Mouse (Mus musculus): Measurements from ENCODE around the gene Adamts9. TPM values are rescaled to one million over a fixed set of nuclear protein-coding genes. Genes with fewer than 3 reads are reported as not detected.

The Adamts9 gene
- total and polyA plus RNA-seq, 3 experiments, result not detected

DNA sequence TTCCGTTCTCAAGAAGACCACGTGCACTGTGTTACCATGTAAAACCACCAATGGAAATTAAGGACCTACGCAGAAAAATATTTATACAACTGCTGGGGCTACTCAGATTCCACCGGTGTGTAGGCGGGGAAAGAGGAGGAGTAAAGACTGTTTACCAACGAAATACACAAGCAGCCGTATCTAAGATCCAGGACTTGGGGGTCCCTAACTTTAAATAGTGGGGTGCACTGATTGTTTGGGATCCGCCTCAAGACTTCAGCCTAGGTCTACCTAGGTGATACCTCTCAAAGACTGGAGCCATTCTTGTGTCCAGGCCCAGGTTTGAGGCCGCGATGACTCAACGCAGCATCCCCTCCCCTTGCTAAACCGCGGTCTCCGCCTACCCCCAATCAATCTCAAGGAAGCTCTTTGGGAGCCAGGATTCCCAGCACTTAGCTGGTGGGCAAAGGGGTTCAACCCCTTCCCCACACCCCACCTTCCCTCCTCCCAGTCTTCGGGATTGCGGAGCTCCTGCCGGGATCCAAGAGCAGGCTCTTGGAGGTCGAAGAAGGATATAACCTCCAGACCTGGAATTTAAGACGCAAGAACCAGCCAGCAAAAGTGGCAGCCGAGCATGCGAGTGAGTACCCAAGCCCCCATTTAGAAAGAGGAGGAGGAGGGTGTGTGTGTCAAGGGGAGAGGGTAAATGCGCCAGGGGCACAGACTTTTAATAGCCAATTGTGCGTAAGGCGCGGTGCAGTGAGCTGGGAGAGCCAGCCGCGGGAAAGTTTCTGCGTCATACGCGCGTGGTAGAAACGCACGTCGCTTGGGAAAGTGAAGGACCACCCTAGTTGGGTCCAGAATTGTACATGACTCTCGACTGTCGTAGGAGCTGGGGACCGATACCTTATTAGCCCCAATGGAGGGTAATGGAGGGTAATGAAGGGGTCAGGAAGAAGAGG, 2.8 kb downstream of the Adamts9 start:
- Histone ChIP-seq H3K27ac (ENCODE audit: insufficient read depth, low read depth) (no peak overlapping the region), H3K4me1 (ENCODE audit: control insufficient read depth in 1 of 2, insufficient read depth in 2 of 2) (no peaks in the 10 kb centered on the region), H3K9me3 (replicated peaks; ENCODE audit: low read length) (peaks cover 88% of the 10 kb centered on the region), H3K36me3 (replicated peaks in 1 of 2; ENCODE audit: control insufficient read depth in 1 of 2, insufficient read depth in 1 of 2, low read length in 1 of 2) (no peaks in the 10 kb centered on the region), H3K9ac (ENCODE audit: insufficient read depth, low read depth) (no peak overlapping the region), H3K79me2 (replicated peaks; ENCODE audit: control insufficient read depth, extremely low read depth, insufficient read depth, poor library complexity, severe bottlenecking) (no peaks in the 10 kb centered on the region), H3K27me3 (replicated peaks) (no peaks in the 10 kb centered on the region), H3K4me2 (ENCODE audit: insufficient read depth, low read depth, poor library complexity, severe bottlenecking) (no peak overlapping the region), H3K4me3 (replicated peaks in 1 of 3; ENCODE audit: low read depth in 2 of 3, low read length in 2 of 3, poor library complexity in 1 of 3) (no peak overlapping the region)
- dilution Hi-C loops (cut with MboI; ENCODE audit: extremely low pct_ligation_motif_present, extremely low pct_unique_long_range_greater_than_20kb, low sequenced_read_pairs), result no loop called here
- no peak for DNase-seq (ENCODE audit: extremely low read depth)
- in situ Hi-C loops (cut with MboI; ENCODE audit: low pct_ligation_motif_present, low pct_unique_long_range_greater_than_20kb, low sequenced_read_pairs), result no loop called here
- no peak for TF ChIP-seq USF2 (conservative IDR thresholded peaks at IDR 0.05; ENCODE audit: low read depth, low read length)
- TF ChIP-seq CHD2 (IDR thresholded peaks at IDR 0.05; ENCODE audit: low read length), result no peak
- no peak for TF ChIP-seq RCOR1 (conservative IDR thresholded peaks at IDR 0.05; ENCODE audit: low read depth, low read length)

DNA sequence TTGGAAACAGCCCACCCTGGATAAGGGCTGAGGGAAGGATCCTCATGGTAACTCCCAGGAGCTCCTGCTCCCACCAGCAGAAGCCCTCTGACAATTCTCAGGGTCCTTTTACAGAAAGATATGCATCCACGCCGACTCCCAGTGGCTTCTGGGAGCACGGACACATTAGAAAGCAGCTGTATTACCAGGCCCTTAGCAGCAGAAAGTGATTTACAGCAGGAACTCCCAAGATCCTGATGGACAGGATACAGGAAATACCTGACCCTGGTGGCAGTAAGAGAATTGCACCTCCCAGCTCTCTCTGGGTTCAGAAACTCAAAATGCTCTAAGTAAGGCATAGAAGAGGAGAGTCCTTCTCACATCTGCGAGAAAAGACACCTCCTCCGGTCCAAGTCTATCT, 15.0 kb downstream of the Adamts9 start:
- TF ChIP-seq ELF1 (IDR thresholded peaks at IDR 0.05; ENCODE audit: low read depth, low read length) (no peak), RAD21 (IDR thresholded peaks at IDR 0.05; ENCODE audit: low read depth, low read length) (no peak), USF2 (conservative IDR thresholded peaks at IDR 0.05; ENCODE audit: low read depth, low read length) (no peak), MEF2A (IDR thresholded peaks at IDR 0.05; ENCODE audit: borderline replicate concordance, low read depth, low read length) (no peak), E2F4 (IDR thresholded peaks at IDR 0.05; ENCODE audit: insufficient replicate concordance, low read depth, low read length) (no peak), UBTF (IDR thresholded peaks at IDR 0.05; ENCODE audit: low read depth, low read length) (no peak), USF1 (IDR thresholded peaks at IDR 0.05; ENCODE audit: low read depth, low read length) (no peak), SMC3 (IDR thresholded peaks at IDR 0.05; ENCODE audit: low read depth, low read length) (no peak), ZMIZ1 (IDR thresholded peaks at IDR 0.05; ENCODE audit: low read depth, low read length) (no peak)
- no peak overlapping the region for H3K9ac ChIP-seq (ENCODE audit: insufficient read depth, low read depth)
- no peak overlapping the region for H3K4me2 ChIP-seq (ENCODE audit: insufficient read depth, low read depth, poor library complexity, severe bottlenecking)
- in situ Hi-C loops (cut with MboI; ENCODE audit: low pct_ligation_motif_present, low pct_unique_long_range_greater_than_20kb, low sequenced_read_pairs) (no loop called here), dilution Hi-C loops (cut with MboI; ENCODE audit: extremely low pct_ligation_motif_present, extremely low pct_unique_long_range_greater_than_20kb, low sequenced_read_pairs) (no loop called here)
- no peaks in the 10 kb centered on the region for H3K4me1 ChIP-seq (ENCODE audit: control insufficient read depth in 1 of 2, insufficient read depth in 2 of 2)
- no peak overlapping the region for H3K4me3 ChIP-seq (replicated peaks in 1 of 3; ENCODE audit: low read depth in 2 of 3, low read length in 2 of 3, poor library complexity in 1 of 3)
- H3K36me3 ChIP-seq (replicated peaks in 1 of 2; ENCODE audit: control insufficient read depth in 1 of 2, insufficient read depth in 1 of 2, low read length in 1 of 2), result no peaks in the 10 kb centered on the region
- no peaks in the 10 kb centered on the region for H3K79me2 ChIP-seq (replicated peaks; ENCODE audit: control insufficient read depth, extremely low read depth, insufficient read depth, poor library complexity, severe bottlenecking)
- no peak overlapping the region for H3K27ac ChIP-seq (ENCODE audit: insufficient read depth, low read depth)
- peaks cover 82% of the 10 kb centered on the region for H3K9me3 ChIP-seq (replicated peaks; ENCODE audit: low read length)
- no peak for DNase-seq (ENCODE audit: extremely low read depth)
- H3K27me3 ChIP-seq (replicated peaks), result no peaks in the 10 kb centered on the region

DNA sequence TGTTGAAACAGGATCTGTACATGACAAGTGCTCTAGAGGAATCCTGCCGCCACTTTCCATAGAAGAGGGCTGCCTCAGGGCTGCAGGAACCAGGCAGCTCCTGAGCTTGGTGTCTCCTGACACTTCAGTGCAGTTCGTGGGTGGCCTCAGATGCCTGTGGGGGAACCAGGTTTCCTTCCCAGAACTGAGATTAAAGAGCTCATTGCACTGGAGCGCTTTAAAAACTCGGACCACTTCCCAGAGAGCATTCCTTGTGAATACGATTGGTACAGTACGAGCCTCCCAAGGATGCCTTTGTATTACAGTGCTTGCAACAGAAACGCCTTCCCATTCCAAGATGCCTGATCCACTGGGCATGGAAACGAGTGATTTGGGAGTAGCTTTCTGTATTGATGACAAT, 18.8 kb downstream of the Adamts9 start:
- dilution Hi-C loops (cut with MboI; ENCODE audit: extremely low pct_ligation_motif_present, extremely low pct_unique_long_range_greater_than_20kb, low sequenced_read_pairs), result no loop called here
- H3K9me3 ChIP-seq (replicated peaks; ENCODE audit: low read length), result peaks cover 74% of the 10 kb centered on the region
- TF ChIP-seq HCFC1 (IDR thresholded peaks at IDR 0.05; ENCODE audit: low read depth, low read length), result no peak
- in situ Hi-C loops (cut with MboI; ENCODE audit: low pct_ligation_motif_present, low pct_unique_long_range_greater_than_20kb, low sequenced_read_pairs), result no loop called here
- no peaks in the 10 kb centered on the region for H3K4me1 ChIP-seq (ENCODE audit: control insufficient read depth in 1 of 2, insufficient read depth in 2 of 2)
- H3K79me2 ChIP-seq (replicated peaks; ENCODE audit: control insufficient read depth, extremely low read depth, insufficient read depth, poor library complexity, severe bottlenecking), result no peaks in the 10 kb centered on the region
- no peak overlapping the region for H3K4me2 ChIP-seq (ENCODE audit: insufficient read depth, low read depth, poor library complexity, severe bottlenecking)
- no peaks in the 10 kb centered on the region for H3K27me3 ChIP-seq (replicated peaks)
- H3K9ac ChIP-seq (ENCODE audit: insufficient read depth, low read depth), result no peak overlapping the region
- no peak overlapping the region for H3K4me3 ChIP-seq (replicated peaks in 1 of 3; ENCODE audit: low read depth in 2 of 3, low read length in 2 of 3, poor library complexity in 1 of 3)
- H3K27ac ChIP-seq (ENCODE audit: insufficient read depth, low read depth), result no peak overlapping the region
- no peaks in the 10 kb centered on the region for H3K36me3 ChIP-seq (replicated peaks in 1 of 2; ENCODE audit: control insufficient read depth in 1 of 2, insufficient read depth in 1 of 2, low read length in 1 of 2)
- no peak for DNase-seq (ENCODE audit: extremely low read depth)
